Comparison of ENCODE assay signal across 14 mouse cellular contexts in the genomic region with DNA sequence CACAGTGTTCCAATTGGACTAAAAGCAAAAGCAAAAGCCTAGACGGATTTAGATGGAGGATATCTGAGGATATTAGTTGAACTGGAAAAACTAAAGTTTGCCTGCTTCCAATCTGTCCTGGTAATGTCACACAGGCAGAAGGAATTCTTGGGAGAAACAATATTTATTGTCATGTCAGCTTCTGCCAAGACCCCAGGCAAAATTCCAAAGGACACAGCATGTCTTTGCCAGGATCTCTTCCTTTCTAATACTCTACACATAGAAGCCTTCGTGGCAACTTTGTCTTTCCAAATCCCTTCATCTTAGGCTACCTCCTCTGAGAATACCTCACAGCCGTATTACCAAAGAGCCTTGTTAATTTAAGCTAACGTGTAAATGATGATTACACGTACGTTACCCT. TPM values are rescaled to one million over a fixed set of nuclear protein-coding genes. Genes with fewer than 3 reads are reported as not detected.
"Had no signal": no experiment of that assay in that cellular context is flagged by ENCODE, and none has a peak within 500 bp of the region (broad histone marks: within the 10 kb centered on the region; RNA-seq: fewer than 3 reads in every experiment).

No protein-coding gene starts in this region.

- H3K9ac ChIP-seq: limb, embryonic 15.5 days; liver, embryonic 13.5 days; neural tube, embryonic 15.5 days had no signal

- H3K27ac ChIP-seq: limb, embryonic 15.5 days; liver, embryonic 13.5 days; neural tube, embryonic 15.5 days had no signal

- H3K4me2 ChIP-seq: limb, embryonic 15.5 days; liver, embryonic 13.5 days; neural tube, embryonic 15.5 days had no signal

- H3K4me3 ChIP-seq: limb, embryonic 15.5 days; liver, embryonic 13.5 days; myocyte; neural tube, embryonic 15.5 days had no signal

- H3K36me3 ChIP-seq: limb, embryonic 15.5 days; liver, embryonic 13.5 days; neural tube, embryonic 15.5 days had no signal

- DNase-seq: kidney, adult 11 months; kidney, postnatal 25 days; layer of hippocampus, adult 9-11 months; layer of hippocampus, postnatal 36 days; liver, embryonic 13.5 days; lung, adult 18-20 months; midbrain, embryonic 14.5 days; right cerebral cortex, adult 18-20 months; right cerebral cortex, postnatal 25 days; thymus, postnatal 36 days had no signal

- H3K27me3 ChIP-seq: limb, embryonic 15.5 days; neural tube, embryonic 15.5 days had no signal

- H3K9me3 ChIP-seq: limb, embryonic 15.5 days; liver, embryonic 13.5 days; neural tube, embryonic 15.5 days had no signal

RNA-seq across cellular contexts. Expression of a gene that starts 4.7 kb away (rescaled TPM):
- total RNA-seq: megakaryocyte-erythroid progenitor cell, adult 5-6 weeks had no signal
- polyA plus RNA-seq: myocyte had no signal
